Mouse (Mus musculus): ENCODE measurements around the gene Abl1.
"Not testable (repeated sequence)": the region's sequence is repeated elsewhere in the genome, so short reads cannot be mapped to it uniquely, and the experiment has no call there.

The Abl1 gene

GRCm38 (mm10) chr2:31688074-31688925 is at the start of gene Abl1:
Abl1 (plus strand) TSS chr2:31688376.
- DNase-seq (ENCODE audit: low read depth, low spot score) = peak; percentile 96

DNA sequence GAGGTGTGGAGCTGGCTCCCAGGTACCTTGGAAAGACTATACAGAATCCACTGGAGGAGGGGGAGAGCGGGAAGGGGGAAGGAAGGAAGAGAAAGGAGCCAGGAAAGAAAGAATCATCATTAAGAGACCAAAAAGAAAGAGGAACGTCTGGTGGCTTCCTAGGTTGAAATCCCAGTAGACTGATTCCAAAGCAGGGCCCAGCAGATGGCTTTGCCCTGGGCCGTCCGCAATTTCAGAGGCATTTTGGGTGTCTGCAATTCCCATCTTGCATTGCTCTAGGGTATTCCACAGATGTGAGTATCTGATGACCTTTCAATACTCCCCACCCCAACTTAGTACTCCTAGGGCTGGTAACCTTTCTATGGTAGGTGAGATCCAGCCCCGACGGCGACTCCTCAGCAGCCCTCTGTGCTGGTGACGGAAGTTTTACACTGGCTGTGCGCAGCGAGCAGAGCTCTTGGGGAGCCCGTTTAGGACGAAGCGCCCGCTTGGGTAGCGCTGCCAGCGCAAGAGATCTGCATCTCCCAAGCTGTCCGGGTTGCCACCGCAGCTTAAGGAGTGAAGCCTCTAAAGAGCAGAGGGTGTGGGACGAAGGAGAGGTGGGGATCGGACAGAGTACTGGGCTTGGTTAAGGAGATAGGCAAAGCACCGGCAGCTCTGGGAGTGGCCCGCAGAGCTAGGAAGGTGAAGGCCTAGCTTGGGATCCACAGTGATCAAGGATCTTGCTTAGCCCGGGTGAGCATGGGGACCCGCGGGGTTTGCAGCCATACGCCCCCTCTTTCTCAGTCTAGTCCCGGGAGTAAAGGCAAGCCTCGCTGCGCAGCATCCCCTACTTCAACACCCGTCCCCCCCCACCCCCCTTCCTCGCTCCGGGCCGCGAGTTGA is 49.4 kb upstream of the Abl1 start:
- peak; percentile 3 for DNase-seq (ENCODE audit: low read depth, low spot score)

- DNase-seq (ENCODE audit: low read depth, low spot score) = no peak
Observed at GRCm38 (mm10) chr2:31639466-31639760, 48.8 kb upstream of the Abl1 start.

DNA sequence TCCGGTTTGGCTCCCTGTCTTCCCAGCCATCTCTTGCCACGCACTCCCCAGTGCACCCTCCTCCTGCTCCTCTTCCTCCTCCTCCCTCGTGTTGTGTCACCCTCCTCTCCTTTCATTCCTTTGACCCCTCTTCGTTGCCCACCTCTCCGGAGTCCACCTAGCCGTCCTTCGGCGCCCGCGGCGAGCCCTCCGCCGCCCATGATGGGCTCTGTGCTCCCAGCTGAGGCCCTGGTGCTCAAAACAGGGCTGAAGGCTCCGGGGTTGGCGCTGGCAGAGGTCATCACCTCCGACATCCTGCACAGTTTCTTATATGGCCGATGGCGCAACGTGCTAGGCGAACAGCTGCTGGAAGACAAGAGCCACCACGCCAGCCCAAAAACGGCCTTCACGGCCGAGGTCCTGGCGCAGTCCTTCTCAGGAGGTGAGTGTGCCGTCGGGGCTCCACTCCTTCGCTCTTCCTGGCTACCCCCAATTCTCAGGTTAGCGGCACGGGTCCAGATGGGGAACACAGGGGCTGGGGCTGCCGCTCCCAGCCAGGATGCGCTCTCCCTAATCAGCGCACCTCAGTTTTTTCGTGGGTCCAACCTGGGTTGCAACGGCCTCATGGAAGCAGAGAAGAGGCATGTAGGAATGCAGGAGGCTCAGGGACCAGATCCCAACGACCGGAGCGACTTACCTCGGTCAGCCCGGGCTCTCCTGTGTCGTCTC is 48.1 kb upstream of the Abl1 start, which contains the start of gene Prdm12:
TSS of gene Prdm12 (plus strand) at position 137 of the 708 bp plus-strand sequence.
- peak; percentile 13 for DNase-seq (ENCODE audit: low read depth, low spot score)

DNA sequence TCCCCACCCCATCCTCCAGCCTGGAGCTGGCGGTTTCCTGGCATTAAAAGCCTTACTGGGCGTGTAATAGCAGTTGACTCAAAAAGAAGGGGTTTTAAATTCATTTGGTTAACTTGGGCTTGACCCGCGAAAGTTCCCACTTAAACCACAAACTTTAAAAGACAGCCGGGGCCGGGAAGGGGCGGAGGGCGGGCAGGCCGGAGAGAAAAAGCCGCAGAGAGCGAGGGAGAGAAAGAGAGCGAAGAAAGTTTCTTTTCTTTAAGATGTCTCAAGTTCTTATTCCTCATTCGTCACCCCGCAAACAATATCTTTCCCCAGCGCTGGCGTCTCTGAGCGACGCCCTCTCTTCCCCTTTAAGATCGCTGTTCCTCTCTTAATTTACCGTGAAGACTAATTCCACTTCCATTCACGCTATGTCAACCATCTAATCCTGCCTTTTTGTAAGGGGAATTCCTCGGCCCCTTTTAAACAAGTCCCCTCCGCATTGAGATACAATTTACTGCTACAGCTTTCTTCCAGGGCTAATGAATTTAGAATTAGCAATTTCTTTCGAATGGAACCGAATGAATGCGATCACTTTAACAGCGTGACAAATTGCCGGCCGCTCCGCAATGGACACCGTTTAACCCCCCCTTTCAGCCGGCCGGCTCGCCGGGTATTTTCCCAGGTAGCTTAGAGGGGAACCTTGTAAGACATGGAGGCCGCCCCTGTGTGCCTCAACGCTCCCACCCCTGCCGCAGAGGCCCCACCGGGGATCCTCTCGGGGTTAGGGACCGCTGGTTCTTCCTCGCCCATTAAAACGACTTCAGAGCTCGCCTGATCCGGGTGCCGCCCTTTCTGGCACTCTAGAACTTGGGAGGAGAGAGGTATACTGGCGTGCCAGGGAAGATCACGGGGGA is 47.3 kb upstream of the Abl1 start:
- DNase-seq (ENCODE audit: low read depth, low spot score) = peak; percentile 16

- peak; percentile 13 for DNase-seq (ENCODE audit: low read depth, low spot score)
Observed at GRCm38 (mm10) chr2:31641508-31641830, 46.7 kb upstream of the Abl1 start.

DNA sequence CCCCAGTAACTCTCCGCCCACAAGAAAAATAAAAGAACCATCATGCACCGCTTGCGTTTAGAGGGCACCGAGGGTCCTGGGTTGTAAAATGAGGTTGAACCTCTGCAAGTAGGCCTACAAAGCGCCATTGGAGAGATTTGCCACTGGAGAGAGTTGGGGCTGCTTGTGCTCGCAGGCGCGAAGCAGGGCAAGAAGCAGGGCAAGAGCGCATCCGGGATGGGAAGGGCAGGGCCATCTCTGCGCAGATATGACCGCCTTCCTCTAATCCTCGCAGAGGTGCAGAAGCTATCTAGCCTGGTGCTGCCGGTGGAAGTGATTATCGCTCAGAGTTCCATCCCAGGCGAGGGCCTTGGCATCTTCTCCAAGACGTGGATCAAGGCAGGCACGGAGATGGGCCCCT is 46.2 kb upstream of the Abl1 start:
- no peak for DNase-seq (ENCODE audit: low read depth, low spot score)

- DNase-seq (ENCODE audit: low read depth, low spot score) = no peak
Observed at GRCm38 (mm10) chr2:31653971-31654853, 34.0 kb upstream of the Abl1 start.

DNA sequence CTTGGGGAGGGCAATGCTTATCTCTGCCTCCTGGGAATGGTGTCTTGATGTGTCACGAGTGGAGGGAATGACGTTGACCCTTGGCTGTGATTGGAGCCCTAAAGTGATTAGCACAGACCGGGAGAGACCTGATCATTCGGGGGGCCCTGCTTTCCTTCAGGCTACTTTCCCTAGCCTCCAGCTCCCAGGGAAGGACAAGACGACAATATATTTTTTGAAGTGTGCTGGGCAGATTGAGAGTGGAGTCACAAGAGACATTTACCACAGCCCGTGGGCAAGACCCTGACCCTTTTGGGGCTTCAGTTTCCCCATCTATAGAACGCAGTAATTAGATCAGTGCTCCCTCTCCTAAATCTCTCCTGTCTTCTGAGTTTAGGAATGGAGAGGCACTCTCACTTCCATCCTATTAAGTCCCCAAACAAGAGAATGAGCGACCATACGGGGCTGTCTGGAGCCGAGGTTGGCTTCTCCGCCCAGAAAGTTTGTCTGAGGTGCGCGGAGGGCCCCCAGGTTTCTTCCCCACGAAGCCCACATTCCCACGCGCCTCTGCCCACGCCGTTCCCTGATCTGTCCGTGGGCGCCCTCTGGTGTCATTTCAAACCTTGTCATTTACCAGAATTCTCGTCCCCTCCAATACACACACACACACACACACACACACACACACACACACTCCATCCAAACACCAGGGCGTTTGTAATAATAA is 33.2 kb upstream of the Abl1 start:
- no peak for DNase-seq (ENCODE audit: low read depth, low spot score)

- DNase-seq (ENCODE audit: low read depth, low spot score) = no peak
Observed at GRCm38 (mm10) chr2:31656374-31656773, 31.8 kb upstream of the Abl1 start.

GRCm38 (mm10) chr2:31662939-31663803 is 25.0 kb upstream of the Abl1 start:
- no peak for DNase-seq (ENCODE audit: low read depth, low spot score)

DNA sequence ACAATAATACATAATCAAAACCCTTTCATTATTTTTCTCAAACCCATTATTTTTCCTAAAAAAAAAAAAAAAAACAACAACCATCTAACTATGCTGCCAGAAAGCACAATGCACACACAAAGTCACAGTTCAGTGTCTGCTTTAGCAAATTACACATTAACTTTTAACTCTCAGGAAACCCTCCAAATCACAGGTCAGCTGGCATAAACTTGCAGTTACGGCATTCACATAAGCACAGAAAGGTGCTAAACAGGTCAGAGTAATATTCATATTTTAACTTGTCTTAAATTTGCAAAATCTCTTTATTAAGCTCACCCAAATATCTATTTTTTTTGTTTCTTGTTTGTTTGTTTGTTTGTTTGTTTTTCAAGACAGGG is 24.4 kb upstream of the Abl1 start:
- no peak for DNase-seq (ENCODE audit: low read depth, low spot score)

DNA sequence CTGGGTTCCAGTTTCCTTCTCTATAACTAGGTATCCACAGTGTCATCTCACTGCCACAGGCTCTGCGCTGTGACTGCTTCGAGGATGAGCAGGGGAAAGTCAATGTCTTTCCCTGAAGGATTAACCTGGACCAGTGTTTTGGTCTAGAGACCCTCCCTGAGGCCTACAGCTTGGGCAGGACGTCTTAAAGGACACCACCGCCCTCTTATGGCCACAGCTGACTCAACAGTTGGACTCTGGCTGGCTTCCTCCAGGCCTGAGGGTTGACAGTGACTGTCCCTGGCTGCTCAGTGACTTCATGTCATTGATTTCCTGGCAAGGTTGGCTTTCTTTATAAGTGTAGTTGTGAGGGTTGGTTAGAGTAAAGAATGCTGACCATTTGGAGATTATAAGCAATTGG is 20.8 kb upstream of the Abl1 start:
- DNase-seq (ENCODE audit: low read depth, low spot score) = no peak

- DNase-seq (ENCODE audit: low read depth, low spot score) = peak; percentile 97
Observed at GRCm38 (mm10) chr2:31670551-31671035, 17.6 kb upstream of the Abl1 start, which contains the start of gene Exosc2. Exosc2 (plus strand) TSS chr2:31670715.

- DNase-seq (ENCODE audit: low read depth, low spot score) = no peak
Observed at GRCm38 (mm10) chr2:31678641-31679040, 9.5 kb upstream of the Abl1 start.

DNA sequence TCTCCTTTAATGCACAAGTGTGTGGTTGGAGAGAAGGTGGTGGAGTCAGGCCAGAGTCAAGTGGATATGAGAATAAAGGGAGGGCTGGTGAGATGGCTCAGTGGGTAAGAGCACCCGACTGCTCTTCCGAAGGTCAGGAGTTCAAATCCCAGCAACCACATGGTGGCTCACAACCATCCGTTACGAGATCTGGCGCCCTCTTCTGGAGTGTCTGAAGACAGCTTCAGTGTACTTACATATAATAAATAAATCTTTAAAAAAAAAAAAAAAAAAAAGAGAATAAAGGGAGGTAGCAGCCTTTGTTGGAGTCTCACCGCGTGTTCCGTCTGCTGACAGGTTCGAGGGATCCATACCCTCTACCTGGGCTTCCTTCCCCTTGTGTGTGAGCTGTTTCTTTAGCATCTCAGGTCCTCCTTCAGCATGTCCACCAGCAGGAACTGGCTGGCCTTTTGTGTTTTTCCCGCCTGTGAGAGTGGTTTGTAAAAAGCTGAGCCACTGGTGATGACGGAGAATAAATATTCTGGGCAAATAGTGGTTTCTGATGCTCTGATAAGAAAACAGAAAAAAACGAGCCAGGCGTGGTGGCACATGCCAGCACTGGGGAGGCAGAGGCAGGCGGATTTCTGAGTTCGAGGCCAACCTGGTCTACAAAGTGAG is 7.0 kb upstream of the Abl1 start:
- not testable (repeated sequence) for DNase-seq (ENCODE audit: low read depth, low spot score)

GRCm38 (mm10) chr2:31681731-31682235 is 6.4 kb upstream of the Abl1 start:
- no peak for DNase-seq (ENCODE audit: low read depth, low spot score)

DNA sequence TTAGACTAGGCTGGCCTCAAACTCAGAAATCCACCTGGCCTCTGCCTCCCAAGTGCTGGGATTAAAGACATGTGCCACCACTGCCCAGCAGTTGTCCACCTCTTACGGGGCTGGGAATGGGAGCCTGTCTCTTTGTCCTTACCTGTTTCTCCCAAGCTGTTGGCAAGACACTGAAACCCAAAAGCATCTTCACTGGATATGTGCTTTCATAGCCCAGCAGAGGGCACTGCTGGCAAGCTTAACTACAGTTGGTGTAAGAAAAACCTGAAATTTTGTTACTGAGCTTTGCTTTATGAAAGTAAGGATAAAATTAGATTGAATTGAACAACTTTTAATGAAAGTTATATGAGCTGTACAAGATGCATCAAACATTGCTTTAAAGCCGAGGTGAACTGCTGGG is 4.5 kb upstream of the Abl1 start:
- peak; percentile 56 for DNase-seq (ENCODE audit: low read depth, low spot score)

Data from forelimb bud, embryonic 11.5 days (tissue).